Mouse (Mus musculus) spleen, adult 2 months (tissue): ENCODE results near the gene Klhl35. TPM values are rescaled to one million over a fixed set of nuclear protein-coding genes. Genes with fewer than 3 reads are reported as not detected.
A peak's percentile ranks its signal among the peaks of the same experiment; 100 is the strongest.

Source experiments
- DNase-seq, 2 experiments: peaks; one replicate each; pipeline versions ENCODE4 v3.0.0 to v3.0.0-alpha.2; 2012 to 2021; ENCODE audit warnings: low spot score in 2 of 2, low read depth in 1 of 2
- H3K27ac ChIP-seq: fragments of 200-500 bp; 2 replicates; pipeline ENCODE4 v1.5.1; 2012; ENCODE audit warnings: low read length, inconsistent platforms; ENCODE audit not compliant: insufficient read depth
- H3K27me3 ChIP-seq: fragments of 200-500 bp; 2 replicates; pipeline ENCODE4 v1.6.1; 2012; ENCODE audit warnings: mild to moderate bottlenecking, moderate library complexity, low read length, inconsistent platforms; ENCODE audit not compliant: control insufficient read depth, insufficient read depth
- H3K36me3 ChIP-seq: fragments of 200-500 bp; 2 replicates; pipeline ENCODE4 v1.6.1; 2012; ENCODE audit warnings: mild to moderate bottlenecking, low read length, inconsistent platforms; ENCODE audit not compliant: control insufficient read depth, insufficient read depth
- H3K4me1 ChIP-seq: fragments of 200-500 bp; 2 replicates; pipeline ENCODE4 v1.6.1; 2011; ENCODE audit warnings: inconsistent platforms; ENCODE audit not compliant: control insufficient read depth, insufficient read depth, insufficient read length
- H3K4me3 ChIP-seq: fragments of 200-500 bp; 2 replicates; pipeline ENCODE4 v1.5.1; 2011; ENCODE audit warnings: mild to moderate bottlenecking, inconsistent platforms; ENCODE audit not compliant: insufficient read depth, insufficient read length; ENCODE audit errors: extremely low read depth
- CTCF ChIP-seq: fragments of 200-500 bp; IDR thresholded peaks from 2 replicates; pipeline ENCODE4 v1.5.1; 2011; ENCODE audit warnings: mild to moderate bottlenecking, inconsistent platforms; ENCODE audit not compliant: insufficient read depth, insufficient read length, insufficient replicate concordance; ENCODE audit errors: extremely low read depth
- POLR2A ChIP-seq: fragments of 200-500 bp; IDR thresholded peaks from 2 replicates; pipeline ENCODE4 v1.6.1; 2011; ENCODE audit warnings: low read depth, low read length, inconsistent platforms
- WGBS: fragments of 180-500 bp; shearing (Covaris S2); methylation state at CpG from one replicate; pipeline ENCODE4 v1.1.7; 2018; 5-methylcytosine and 5-hydroxymethylcytosine counted together
- polyA plus RNA-seq: library from polyadenylated mRNA; depleted of rRNA; stranded (reverse); fragments of >200 nt; gene quantifications from 2 replicates; pipeline ENCODE4 v1.2.3, GENCODE M21; 2012

Gene Klhl35
- polyA plus RNA-seq, 1 experiment: 1.3 TPM

DNA sequence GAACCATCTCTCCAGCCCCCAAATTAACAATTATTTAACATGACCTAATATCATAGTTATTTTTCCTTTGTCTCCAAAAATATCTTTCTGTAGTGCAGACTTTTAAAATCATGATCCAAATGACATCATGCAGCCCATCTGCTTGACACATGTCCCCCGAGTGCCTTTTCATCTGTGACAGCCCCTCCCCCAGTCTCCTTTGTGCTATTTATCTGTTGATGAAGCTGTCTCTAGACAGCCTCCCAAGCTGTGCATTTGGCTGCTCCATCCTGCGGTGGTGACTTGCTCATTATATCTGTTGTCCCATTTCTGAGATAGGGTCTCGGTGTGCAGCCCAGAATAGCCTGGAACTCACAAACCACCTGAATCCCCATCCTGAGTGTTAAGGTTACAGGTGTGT, 16.1 kb upstream of the Klhl35 start:
- Histone ChIP-seq H3K27me3 (no peaks in the 10 kb centered on the region), H3K4me1 (peaks cover 7% of the 10 kb centered on the region; the same call in 1 of the 2 replicates), H3K4me3 (no peak overlapping the region), H3K36me3 (no peaks in the 10 kb centered on the region), H3K27ac (no peak overlapping the region)
- TF ChIP-seq CTCF (no peak), POLR2A (no peak)
- no peak for DNase-seq
- 77% methylated on average over 3 of the region's 3 CpGs for WGBS

- DNase-seq: peak; percentile 57 to 64
- Histone ChIP-seq H3K27ac (no peak overlapping the region), H3K4me1 (peaks cover 7% of the 10 kb centered on the region; the same call in 1 of the 2 replicates), H3K27me3 (no peaks in the 10 kb centered on the region), H3K4me3 (no peak overlapping the region), H3K36me3 (no peaks in the 10 kb centered on the region)
- TF ChIP-seq CTCF: peak; percentile 68; the same call in 1 of the 2 replicates
- TF ChIP-seq POLR2A: no peak
- 9% methylated on average over 3 of the region's 3 CpGs for WGBS
Measured at GRCm38 (mm10) chr7:99450703-99451102, 15.1 kb upstream of the Klhl35 start.

- 79% methylated on average over 7 of the region's 7 CpGs for WGBS
- Histone ChIP-seq H3K27ac (no peak overlapping the region), H3K4me1 (peaks cover 7% of the 10 kb centered on the region; the same call in 1 of the 2 replicates), H3K36me3 (no peaks in the 10 kb centered on the region), H3K4me3 (no peak overlapping the region), H3K27me3 (no peaks in the 10 kb centered on the region)
- no peak for DNase-seq
- TF ChIP-seq POLR2A (no peak), CTCF (no peak)
Measured at GRCm38 (mm10) chr7:99452859-99453258, 12.9 kb upstream of the Klhl35 start.

- H3K4me3 ChIP-seq: no peak overlapping the region
- no peaks in the 10 kb centered on the region; the same call in 1 of the 2 replicates for H3K4me1 ChIP-seq
- no peaks in the 10 kb centered on the region for H3K27me3 ChIP-seq
- TF ChIP-seq CTCF (no peak), POLR2A (no peak)
- H3K36me3 ChIP-seq: no peaks in the 10 kb centered on the region
- WGBS: 78% methylated on average over 4 of the region's 4 CpGs
- H3K27ac ChIP-seq: no peak overlapping the region
- DNase-seq: no peak
Measured at GRCm38 (mm10) chr7:99454044-99454443, 11.8 kb upstream of the Klhl35 start.

GRCm38 (mm10) chr7:99458849-99459248, 7.0 kb upstream of the Klhl35 start:
- TF ChIP-seq CTCF (no peak), POLR2A (no peak)
- Histone ChIP-seq H3K36me3 (no peaks in the 10 kb centered on the region), H3K4me1 (no peaks in the 10 kb centered on the region), H3K4me3 (no peak overlapping the region), H3K27ac (no peak overlapping the region), H3K27me3 (no peaks in the 10 kb centered on the region)
- WGBS: 92% methylated on average over 8 of the region's 8 CpGs
- DNase-seq: no peak

GRCm38 (mm10) chr7:99459888-99460652, 5.7 kb upstream of the Klhl35 start:
- H3K36me3 ChIP-seq: no peaks in the 10 kb centered on the region
- no peaks in the 10 kb centered on the region for H3K4me1 ChIP-seq
- H3K27ac ChIP-seq: no peak overlapping the region
- DNase-seq: no peak
- no peak overlapping the region for H3K4me3 ChIP-seq
- no peak for TF ChIP-seq CTCF
- no peak for TF ChIP-seq POLR2A
- H3K27me3 ChIP-seq: no peaks in the 10 kb centered on the region
- 89% methylated on average over 15 of the region's 15 CpGs for WGBS

DNA sequence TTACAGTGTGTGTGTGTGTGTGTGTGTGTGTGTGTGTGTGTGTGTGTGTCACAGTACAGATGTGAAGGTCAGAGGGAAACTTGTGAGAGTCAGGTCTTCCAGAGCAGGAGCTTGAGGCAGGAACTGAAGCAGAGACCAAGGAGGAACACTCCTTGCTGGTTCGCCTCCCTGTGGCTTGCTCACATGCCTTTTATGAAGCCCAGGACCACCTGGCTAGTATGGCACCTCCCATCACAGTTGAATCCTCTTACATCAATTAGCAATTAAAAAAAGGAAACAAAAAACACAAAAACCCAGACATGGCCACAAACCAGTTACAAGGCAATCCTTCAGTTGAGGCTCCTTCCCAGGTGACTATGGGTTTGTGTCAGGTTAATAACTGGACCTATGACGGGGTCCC, 2.7 kb upstream of the Klhl35 start:
- H3K4me3 ChIP-seq: no peak overlapping the region
- H3K36me3 ChIP-seq: no peaks in the 10 kb centered on the region
- no peaks in the 10 kb centered on the region; the same call in 1 of the 2 replicates for H3K27me3 ChIP-seq
- H3K27ac ChIP-seq: no peak overlapping the region
- WGBS: 83% methylated on average over 2 of the region's 2 CpGs
- DNase-seq: no peak
- no peak for TF ChIP-seq POLR2A
- no peak for TF ChIP-seq CTCF
- H3K4me1 ChIP-seq: peaks cover 4% of the 10 kb centered on the region
